Mouse (Mus musculus) liver, embryonic 11.5 days (tissue): ENCODE measurements around the gene Foxf2. TPM values are rescaled to one million over a fixed set of nuclear protein-coding genes. Genes with fewer than 3 reads are reported as not detected.

Source experiments
- ATAC-seq: fragments of 200-750 bp; cut with Nextera tagmentation; replicated peaks from 2 replicates; pipeline ENCODE4 v1.8.0; 2017; ENCODE audit warnings: moderate number of reproducible peaks, mild to moderate bottlenecking, moderate TSS enrichment, moderate library complexity; ENCODE audit not compliant: low FRiP score
- DNase-seq: peaks from one replicate; pipeline ENCODE4 v3.0.0-alpha.2; 2017; ENCODE audit warnings: low spot score
- H3K27ac ChIP-seq: fragments of 300-500 bp; sonication (generic); 2 replicates; pipeline ENCODE4 v1.5.1; 2014; ENCODE audit warnings: mild to moderate bottlenecking, low read depth, low read length, control low read depth
- H3K27me3 ChIP-seq: fragments of 300-500 bp; sonication (generic); replicated peaks from 2 replicates; pipeline ENCODE4 v1.6.1; 2014; ENCODE audit warnings: low read length, mixed read lengths; ENCODE audit not compliant: control insufficient read depth, insufficient read depth
- H3K36me3 ChIP-seq: fragments of 300-500 bp; sonication (generic); 2 replicates; pipeline ENCODE4 v1.6.1; 2014; ENCODE audit warnings: mild to moderate bottlenecking, low read length, moderate library complexity, mixed read lengths; ENCODE audit not compliant: control insufficient read depth, insufficient read depth
- H3K4me1 ChIP-seq: fragments of 300-500 bp; sonication (generic); replicated peaks from 2 replicates; pipeline ENCODE4 v1.6.1; 2014; ENCODE audit warnings: low read length, mixed read lengths; ENCODE audit not compliant: control insufficient read depth, insufficient read depth
- H3K4me2 ChIP-seq: fragments of 300-500 bp; sonication (generic); 2 replicates; pipeline ENCODE4 v1.6.1; 2014; ENCODE audit warnings: mild to moderate bottlenecking, control low read depth, moderate library complexity
- H3K4me3 ChIP-seq: fragments of 300-500 bp; sonication (generic); 2 replicates; pipeline ENCODE4 v1.5.1; 2014; ENCODE audit warnings: low read depth, low read length, control low read depth
- H3K9ac ChIP-seq: fragments of 300-500 bp; sonication (generic); 2 replicates; pipeline ENCODE4 v1.6.1; 2014; ENCODE audit warnings: low read depth, low read length, control low read depth
- H3K9me3 ChIP-seq: fragments of 300-500 bp; sonication (generic); 2 replicates; pipeline ENCODE4 v1.6.1; 2016; ENCODE audit warnings: low read length, inconsistent platforms, mixed read lengths; ENCODE audit not compliant: control insufficient read depth
- WGBS: fragments of 180-500 bp; shearing (Covaris S2); extraction: QIAGEN DNeasy Blood & Tissue Kit; methylation state at CpG from one replicate; pipeline ENCODE4 v1.1.7; 2014; 5-methylcytosine and 5-hydroxymethylcytosine counted together
- polyA plus RNA-seq: library from polyadenylated mRNA; unstranded; fragments of >200 nt; fragmentation: Nextera tagmentation; extraction: Ambion mirVana; gene quantifications from 2 replicates; pipeline ENCODE4 v1.2.1, GENCODE M21; 2014

Gene Foxf2
- polyA plus RNA-seq, 1 experiment from 2014 or later: 0.70 TPM

- H3K9ac ChIP-seq: no peak overlapping the region
- 80% methylated on average over 20 of the region's 20 CpGs for WGBS
- no peaks in the 10 kb centered on the region for H3K36me3 ChIP-seq
- ATAC-seq (no peak), DNase-seq (no peak)
- no peak overlapping the region for H3K27ac ChIP-seq
- H3K9me3 ChIP-seq: no peaks in the 10 kb centered on the region
- no peak overlapping the region for H3K4me2 ChIP-seq
- no peak overlapping the region for H3K4me3 ChIP-seq
- no peaks in the 10 kb centered on the region for H3K27me3 ChIP-seq
- no peaks in the 10 kb centered on the region for H3K4me1 ChIP-seq
These were observed 26.6 kb downstream of the Foxf2 start for GRCm38 (mm10) chr13:31652131-31652745.

- no peaks in the 10 kb centered on the region for H3K36me3 ChIP-seq
- ATAC-seq (no peak), DNase-seq (no peak)
- no peak overlapping the region for H3K27ac ChIP-seq
- 51% methylated on average over 4 of the region's 4 CpGs for WGBS
- H3K4me2 ChIP-seq: no peak overlapping the region
- no peak overlapping the region for H3K9ac ChIP-seq
- no peaks in the 10 kb centered on the region for H3K4me1 ChIP-seq
- no peaks in the 10 kb centered on the region for H3K9me3 ChIP-seq
- no peaks in the 10 kb centered on the region for H3K27me3 ChIP-seq
- no peak overlapping the region for H3K4me3 ChIP-seq
These were observed 30.6 kb downstream of the Foxf2 start for GRCm38 (mm10) chr13:31656249-31656648.

DNA sequence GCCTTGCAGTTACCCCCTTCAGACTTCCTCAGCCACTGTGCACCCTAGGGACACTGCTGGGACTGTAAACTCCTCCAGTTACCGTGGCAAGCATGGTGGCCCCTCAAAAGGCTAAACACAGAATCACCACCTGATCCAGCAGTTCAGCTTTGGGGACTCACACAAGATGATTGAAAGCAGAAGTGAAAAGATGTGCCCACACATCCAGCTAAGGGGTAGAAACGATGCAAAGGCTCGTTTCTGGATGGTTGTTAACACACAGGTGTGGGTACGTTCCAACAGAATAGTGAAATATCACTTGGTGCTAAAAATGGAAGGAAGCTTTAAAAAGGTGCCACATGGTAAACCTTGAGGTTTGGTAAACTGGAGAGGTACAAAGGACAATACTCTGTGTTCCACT, 32.6 kb downstream of the Foxf2 start:
- no peak for ATAC-seq
- WGBS: 80% methylated on average over 4 of the region's 4 CpGs

DNA sequence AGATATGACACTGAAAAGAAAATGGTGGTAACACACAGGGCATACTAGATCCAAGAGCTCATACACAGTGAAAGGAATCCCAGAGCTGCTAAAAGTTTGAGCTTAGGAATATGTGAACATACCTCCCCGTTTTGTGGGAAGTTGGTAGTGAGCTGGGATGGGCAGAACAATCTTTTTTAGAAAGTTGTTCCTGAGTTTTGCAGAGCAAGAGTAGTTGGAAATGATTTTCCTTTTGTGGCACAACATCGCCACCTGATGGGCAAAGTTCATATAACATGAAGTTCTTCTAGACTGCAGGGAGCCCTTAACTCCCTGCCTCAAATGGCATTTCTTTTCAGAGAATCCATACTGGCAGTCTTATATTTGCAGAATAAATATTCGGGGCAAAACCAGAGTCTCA, 33.3 kb downstream of the Foxf2 start:
- H3K27me3 ChIP-seq: no peaks in the 10 kb centered on the region
- H3K36me3 ChIP-seq: no peaks in the 10 kb centered on the region
- no peaks in the 10 kb centered on the region for H3K9me3 ChIP-seq
- whole genome bisulfite sequencing: 2% methylated on average over 3 of the region's 3 CpGs
- H3K4me3 ChIP-seq: no peak overlapping the region
- no peak for ATAC-seq
- H3K27ac ChIP-seq: no peak overlapping the region
- H3K4me1 ChIP-seq: no peaks in the 10 kb centered on the region
- DNase-seq: no peak
- no peak overlapping the region for H3K9ac ChIP-seq
- no peak overlapping the region for H3K4me2 ChIP-seq

More for the DNA sequence above, 32.6 kb downstream of the Foxf2 start:
- no peaks in the 10 kb centered on the region for H3K4me1 ChIP-seq
- DNase-seq: no peak
- H3K9me3 ChIP-seq: no peaks in the 10 kb centered on the region
- H3K4me2 ChIP-seq: no peak overlapping the region
- no peaks in the 10 kb centered on the region for H3K36me3 ChIP-seq
- no peak overlapping the region for H3K27ac ChIP-seq
- H3K9ac ChIP-seq: no peak overlapping the region
- no peak overlapping the region for H3K4me3 ChIP-seq
- H3K27me3 ChIP-seq: no peaks in the 10 kb centered on the region

GRCm38 (mm10) chr13:31661211-31661610, 35.6 kb downstream of the Foxf2 start:
- Histone ChIP-seq H3K4me2 (no peak overlapping the region), H3K4me3 (no peak overlapping the region), H3K9ac (no peak overlapping the region), H3K27me3 (no peaks in the 10 kb centered on the region), H3K9me3 (no peaks in the 10 kb centered on the region), H3K27ac (no peak overlapping the region), H3K4me1 (no peaks in the 10 kb centered on the region), H3K36me3 (no peaks in the 10 kb centered on the region)
- 65% methylated on average over 6 of the region's 6 CpGs for WGBS
- DNase-seq: no peak
- no peak for ATAC-seq

- no peak overlapping the region for H3K4me2 ChIP-seq
- H3K9me3 ChIP-seq: no peaks in the 10 kb centered on the region
- no peaks in the 10 kb centered on the region for H3K27me3 ChIP-seq
- ATAC-seq (no peak), DNase-seq (no peak)
- 71% methylated on average over 6 of the region's 6 CpGs for WGBS
- H3K4me3 ChIP-seq: no peak overlapping the region
- no peak overlapping the region for H3K27ac ChIP-seq
- no peak overlapping the region for H3K9ac ChIP-seq
- H3K4me1 ChIP-seq: no peaks in the 10 kb centered on the region
- no peaks in the 10 kb centered on the region for H3K36me3 ChIP-seq
These were observed 39.8 kb downstream of the Foxf2 start for GRCm38 (mm10) chr13:31665376-31665775.

DNA sequence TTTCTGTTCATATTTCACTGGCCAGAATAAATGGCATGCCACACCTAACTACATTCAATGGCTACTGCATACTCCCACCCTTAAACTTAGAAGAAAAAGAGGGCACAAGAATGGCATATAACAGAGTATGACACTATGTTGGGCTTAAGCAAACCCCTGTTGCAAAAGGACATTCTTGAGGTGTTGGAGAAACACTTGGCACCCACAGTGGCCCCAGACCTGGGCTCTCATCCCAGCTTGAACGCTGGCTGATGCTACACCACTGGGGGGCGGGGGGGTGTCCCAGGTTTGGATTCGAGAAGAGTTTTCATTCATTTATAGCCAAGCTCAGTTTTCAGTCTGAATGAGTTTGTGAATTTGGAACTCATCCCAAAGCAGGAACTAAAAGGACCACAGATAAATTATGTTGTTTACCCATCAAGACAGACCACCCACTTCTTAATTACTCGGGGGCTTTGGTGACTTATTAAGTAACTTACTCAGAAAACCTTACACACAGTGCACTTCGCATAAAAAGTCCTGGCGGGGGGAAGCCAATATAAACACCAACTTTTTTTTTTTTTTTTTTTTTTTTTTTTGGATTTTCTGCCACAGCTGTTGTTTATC, 42.4 kb downstream of the Foxf2 start:
- Histone ChIP-seq H3K27ac (no peak overlapping the region), H3K9me3 (no peaks in the 10 kb centered on the region), H3K4me3 (no peak overlapping the region), H3K27me3 (no peaks in the 10 kb centered on the region), H3K9ac (no peak overlapping the region), H3K4me1 (no peaks in the 10 kb centered on the region), H3K36me3 (no peaks in the 10 kb centered on the region), H3K4me2 (no peak overlapping the region)
- 75% methylated on average over 6 of the region's 6 CpGs for WGBS
- ATAC-seq (no peak), DNase-seq (no peak)

DNA sequence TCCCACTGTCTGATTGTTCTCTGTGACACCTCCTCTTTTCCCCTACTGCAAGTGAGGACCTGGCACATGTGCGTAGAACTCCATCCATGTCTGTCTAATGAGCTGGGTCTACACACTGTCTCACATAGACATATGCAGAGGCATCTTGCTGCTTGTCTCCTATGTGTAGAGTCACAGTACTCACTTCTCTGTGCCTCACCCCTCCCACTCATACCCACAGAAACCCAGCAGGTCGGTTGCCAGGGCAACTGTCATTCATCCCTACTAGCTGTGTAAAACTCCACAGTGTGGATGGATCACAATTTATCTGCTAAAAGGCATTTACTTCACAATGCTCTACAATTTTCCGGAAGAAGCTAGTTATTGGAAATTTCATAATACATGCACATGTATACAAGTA, 46.5 kb downstream of the Foxf2 start:
- DNase-seq (no peak), ATAC-seq (no peak)
- Histone ChIP-seq H3K27me3 (no peaks in the 10 kb centered on the region), H3K36me3 (no peaks in the 10 kb centered on the region), H3K9me3 (no peaks in the 10 kb centered on the region), H3K4me3 (no peak overlapping the region), H3K9ac (no peak overlapping the region), H3K27ac (no peak overlapping the region), H3K4me1 (no peaks in the 10 kb centered on the region), H3K4me2 (no peak overlapping the region)
- WGBS: 90% methylated on average over 3 of the region's 3 CpGs
